Mouse (Mus musculus) hindbrain, embryonic 14.5 days (tissue): ENCODE measurements around the gene Phactr4. TPM values are rescaled to one million over a fixed set of nuclear protein-coding genes. Genes with fewer than 3 reads are reported as not detected.
"Not testable (repeated sequence)": the region's sequence is repeated elsewhere in the genome, so short reads cannot be mapped to it uniquely, and the experiment has no call there.

Experiments used
- ATAC-seq: fragments of 200-750 bp; cut with Nextera tagmentation; 2 replicates; pipeline ENCODE4 v1.8.0; 2017; ENCODE audit warnings: moderate number of reproducible peaks, mild to moderate bottlenecking, moderate TSS enrichment, moderate library complexity; ENCODE audit not compliant: low FRiP score
- DNase-seq: peaks from one replicate; pipeline ENCODE4 v3.0.0-alpha.2; 2015; ENCODE audit warnings: low spot score
- H3K27ac ChIP-seq: fragments of 300-500 bp; sonication (generic); 2 replicates; pipeline ENCODE4 v1.5.1; 2014; ENCODE audit warnings: mild to moderate bottlenecking, moderate library complexity
- H3K27me3 ChIP-seq: fragments of 300-500 bp; sonication (generic); 2 replicates; pipeline ENCODE4 v1.6.1; 2014; ENCODE audit warnings: mild to moderate bottlenecking, low read length, mixed read lengths; ENCODE audit not compliant: control insufficient read depth, insufficient read depth
- H3K36me3 ChIP-seq: fragments of 300-500 bp; sonication (generic); replicated peaks from 2 replicates; pipeline ENCODE4 v1.6.1; 2014; ENCODE audit not compliant: control insufficient read depth, insufficient read depth
- H3K4me1 ChIP-seq: fragments of 300-500 bp; sonication (generic); replicated peaks from 2 replicates; pipeline ENCODE4 v1.6.1; 2014; ENCODE audit warnings: antibody characterized with exemption, low read length, mixed read lengths; ENCODE audit not compliant: control insufficient read depth, insufficient read depth
- H3K4me2 ChIP-seq: fragments of 300-500 bp; sonication (generic); replicated peaks from 2 replicates; pipeline ENCODE4 v1.6.1; 2014; ENCODE audit warnings: mild to moderate bottlenecking, moderate library complexity
- H3K4me3 ChIP-seq: fragments of 300-500 bp; sonication (generic); replicated peaks from 2 replicates; pipeline ENCODE4 v1.5.1; 2014; ENCODE audit warnings: mild to moderate bottlenecking, low read length
- H3K9ac ChIP-seq: fragments of 300-500 bp; sonication (generic); 2 replicates; pipeline ENCODE4 v1.6.1; 2014
- H3K9me3 ChIP-seq: fragments of 300-500 bp; sonication (generic); 2 replicates; pipeline ENCODE4 v1.6.1; 2016; ENCODE audit warnings: low read length; ENCODE audit not compliant: control insufficient read depth
- whole genome bisulfite sequencing: fragments of 180-500 bp; shearing (Covaris S2); extraction: QIAGEN DNeasy Blood & Tissue Kit; methylation state at CpG from one replicate; pipeline ENCODE4 v1.1.7; 2014; 5-methylcytosine and 5-hydroxymethylcytosine counted together
- polyA plus RNA-seq: library from polyadenylated mRNA; unstranded; fragments of >200 nt; fragmentation: Nextera tagmentation; extraction: Ambion mirVana; gene quantifications from 2 replicates; pipeline ENCODE4 v1.2.1, GENCODE M21; 2014

The Phactr4 gene
- polyA plus RNA-seq, 1 experiment from 2014 or later = 9.2 TPM

- Histone ChIP-seq H3K4me1 (peaks cover 10% of the 10 kb centered on the region; the same call in 1 of the 2 replicates), H3K9ac (peak overlapping the region; percentile 68), H3K4me3 (peak overlapping the region; percentile 90), H3K27me3 (no peaks in the 10 kb centered on the region), H3K9me3 (no peaks in the 10 kb centered on the region), H3K27ac (peak overlapping the region; percentile 87), H3K36me3 (no peaks in the 10 kb centered on the region), H3K4me2 (peak overlapping the region; percentile 83)
- peak; percentile 26 for DNase-seq
- ATAC-seq = no peak
- WGBS = under 1% methylated on average over 10 of the region's 13 CpGs
These were observed 750 bp downstream of the Phactr4 start for GRCm38 (mm10) chr4:132421556-132421922.

DNA sequence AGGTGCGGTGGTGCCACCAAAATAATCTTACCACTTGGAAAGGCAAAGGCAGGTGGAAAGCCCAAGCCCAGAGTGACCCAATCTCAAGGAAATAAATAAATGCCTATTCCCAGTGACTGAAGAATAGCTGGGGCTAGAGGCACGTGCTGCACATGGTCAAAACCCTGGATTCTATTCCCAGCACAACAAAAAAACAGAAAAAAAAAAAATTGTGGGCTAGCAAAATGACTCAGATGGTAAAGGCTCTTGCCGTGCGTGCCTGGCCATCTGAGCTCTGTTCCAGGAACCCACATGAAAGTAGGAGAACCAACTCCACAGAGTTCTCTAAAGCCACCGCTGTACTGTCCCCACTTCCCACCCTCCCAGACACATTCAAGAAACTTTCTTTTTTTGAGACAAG lies 1.8 kb downstream of the Phactr4 start:
- Histone ChIP-seq H3K36me3 (no peaks in the 10 kb centered on the region), H3K9ac (no peak overlapping the region)
- 76% methylated on average over 5 of the region's 5 CpGs for WGBS

DNA sequence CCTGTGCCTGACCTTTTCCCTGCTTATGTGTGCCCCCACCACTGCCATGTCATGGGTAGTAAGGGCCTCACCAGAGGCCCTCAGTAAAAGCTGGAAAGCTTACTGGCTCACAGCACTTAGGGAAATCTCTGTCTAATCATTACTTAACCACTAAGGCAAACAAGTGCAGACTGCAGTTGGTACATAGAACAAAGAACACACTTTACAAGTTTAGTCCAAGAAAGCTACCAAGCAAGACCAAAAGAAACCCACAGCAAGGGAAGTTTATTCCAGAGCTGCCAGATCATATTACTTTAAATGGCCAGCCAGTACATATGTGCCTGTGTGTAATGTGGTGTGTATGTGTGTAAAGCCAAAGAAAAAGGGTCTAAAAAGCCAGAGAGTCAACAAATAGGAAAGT lies 6.3 kb downstream of the Phactr4 start:
- H3K4me2 ChIP-seq = no peak overlapping the region
- no peak overlapping the region for H3K4me3 ChIP-seq
- no peaks in the 10 kb centered on the region for H3K36me3 ChIP-seq
- no peak overlapping the region for H3K9ac ChIP-seq
- H3K4me1 ChIP-seq = peaks cover 8% of the 10 kb centered on the region; the same call in 1 of the 2 replicates
- no peak for DNase-seq
- no peak for ATAC-seq
- H3K9me3 ChIP-seq = no peaks in the 10 kb centered on the region
- no peaks in the 10 kb centered on the region for H3K27me3 ChIP-seq
- no peak overlapping the region for H3K27ac ChIP-seq

More for the DNA sequence above, 1.8 kb downstream of the Phactr4 start:
- Histone ChIP-seq H3K4me3 (no peak overlapping the region), H3K9me3 (no peaks in the 10 kb centered on the region), H3K27me3 (no peaks in the 10 kb centered on the region), H3K27ac (no peak overlapping the region), H3K4me2 (peak overlapping the region; percentile 83), H3K4me1 (peaks cover 10% of the 10 kb centered on the region; the same call in 1 of the 2 replicates)
- DNase-seq (no peak), ATAC-seq (no peak)

DNA sequence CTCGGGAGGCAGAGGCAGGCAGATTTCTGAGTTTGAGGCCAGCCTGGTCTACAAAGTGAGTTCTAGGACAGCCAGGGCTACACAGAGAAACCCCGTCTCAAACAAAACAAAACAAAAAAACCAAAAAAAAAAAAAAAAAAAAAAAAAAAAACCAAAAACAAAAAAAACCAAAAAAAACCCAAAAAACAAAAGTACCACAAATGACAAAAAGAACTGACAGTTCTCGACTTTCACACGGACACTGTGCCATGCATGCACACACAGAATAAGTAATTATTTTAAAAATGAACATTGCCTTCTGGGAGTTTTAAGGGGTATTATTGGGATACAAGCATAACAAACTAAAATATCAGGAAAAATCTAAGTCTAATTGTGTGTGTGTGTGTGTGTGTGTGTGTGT lies 9.0 kb downstream of the Phactr4 start:
- not testable (repeated sequence) for H3K4me1 ChIP-seq, H3K36me3 ChIP-seq, H3K4me3 ChIP-seq, H3K27ac ChIP-seq, H3K9me3 ChIP-seq, ATAC-seq, DNase-seq, H3K9ac ChIP-seq, H3K27me3 ChIP-seq, H3K4me2 ChIP-seq
- 93% methylated on average over 4 of the region's 4 CpGs for WGBS

DNA sequence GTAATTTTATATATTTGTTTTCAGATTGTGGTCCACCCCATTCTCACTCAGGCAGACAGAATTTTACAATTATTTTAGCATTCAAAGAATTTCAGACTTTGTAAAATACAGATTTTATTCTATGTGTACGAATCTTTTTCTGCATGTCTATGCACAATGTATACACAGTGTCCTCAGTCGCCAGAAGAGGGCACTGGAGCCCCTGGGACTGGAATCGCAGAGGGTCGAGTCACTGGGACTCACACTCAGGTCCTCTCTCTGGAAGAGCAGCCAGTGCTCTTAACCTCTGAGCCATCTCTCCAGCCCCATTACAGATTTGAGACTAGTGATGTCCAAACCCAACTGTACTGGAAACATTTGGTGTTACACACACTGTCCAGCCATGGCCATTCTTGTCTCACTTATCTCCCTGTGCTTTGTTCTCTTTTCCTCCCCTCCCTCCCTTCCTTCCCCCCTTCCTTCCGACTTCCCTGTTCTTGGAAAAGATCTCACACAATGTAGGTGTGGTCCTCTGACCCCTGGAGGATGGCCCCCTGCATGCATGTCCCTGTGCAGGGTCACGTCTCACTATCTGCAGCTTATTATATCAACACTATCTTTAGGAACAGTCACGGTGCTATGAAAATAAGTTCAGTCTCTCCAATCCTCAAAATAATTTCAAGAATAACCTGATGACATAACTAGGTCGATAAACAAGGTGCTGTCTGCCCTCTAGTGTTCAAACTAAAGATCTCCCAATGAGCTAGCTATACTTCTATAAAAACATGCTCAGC lies 10.8 kb downstream of the Phactr4 start:
- no peak for ATAC-seq
- no peaks in the 10 kb centered on the region for H3K9me3 ChIP-seq
- H3K27ac ChIP-seq = no peak overlapping the region
- no peaks in the 10 kb centered on the region for H3K4me1 ChIP-seq
- no peak overlapping the region for H3K4me3 ChIP-seq
- no peaks in the 10 kb centered on the region for H3K27me3 ChIP-seq
- no peak overlapping the region for H3K9ac ChIP-seq
- WGBS = 56% methylated on average over 8 of the region's 8 CpGs
- no peaks in the 10 kb centered on the region for H3K36me3 ChIP-seq
- no peak overlapping the region for H3K4me2 ChIP-seq
- peak; percentile 71 for DNase-seq

DNA sequence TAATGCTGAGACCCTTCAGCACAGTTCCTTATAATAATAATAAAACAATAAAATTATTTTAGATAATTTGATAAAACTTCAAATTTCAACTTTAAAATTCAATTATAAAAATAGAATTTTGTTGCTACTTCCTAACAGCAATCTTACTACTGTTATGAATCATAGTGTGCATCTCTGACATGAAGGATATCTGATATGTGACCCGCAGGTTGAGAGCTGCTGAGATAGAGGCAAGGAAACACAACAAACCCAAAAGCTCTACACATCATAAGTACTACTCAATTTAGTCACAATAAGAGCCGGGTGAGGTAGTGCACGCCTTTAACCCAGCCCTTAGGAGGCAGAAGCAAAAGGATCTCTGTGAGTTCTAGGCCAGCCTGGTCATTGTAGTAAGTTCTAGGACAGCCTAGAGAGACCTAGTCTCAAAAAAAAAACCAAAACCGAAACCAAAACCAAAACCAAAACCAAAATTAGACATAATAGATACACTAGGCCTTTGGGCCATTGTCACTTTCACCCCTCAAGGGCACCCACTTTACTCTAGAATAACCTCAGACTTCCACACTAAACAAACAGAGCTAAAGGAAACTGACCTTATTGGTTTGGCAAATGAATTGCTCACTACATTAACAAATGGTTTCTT lies 12.6 kb downstream of the Phactr4 start:
- no peak overlapping the region for H3K9ac ChIP-seq
- no peaks in the 10 kb centered on the region for H3K9me3 ChIP-seq
- H3K4me3 ChIP-seq = no peak overlapping the region
- WGBS = 88% methylated on average over 4 of the region's 4 CpGs
- no peaks in the 10 kb centered on the region for H3K27me3 ChIP-seq
- DNase-seq (no peak), ATAC-seq (no peak)
- no peaks in the 10 kb centered on the region for H3K36me3 ChIP-seq
- no peaks in the 10 kb centered on the region for H3K4me1 ChIP-seq
- H3K4me2 ChIP-seq = no peak overlapping the region
- no peak overlapping the region for H3K27ac ChIP-seq

- no peak overlapping the region for H3K4me2 ChIP-seq
- H3K27ac ChIP-seq = no peak overlapping the region
- H3K9ac ChIP-seq = no peak overlapping the region
- no peaks in the 10 kb centered on the region for H3K4me1 ChIP-seq
- no peaks in the 10 kb centered on the region for H3K36me3 ChIP-seq
- H3K27me3 ChIP-seq = no peaks in the 10 kb centered on the region
- H3K4me3 ChIP-seq = no peak overlapping the region
- DNase-seq (no peak), ATAC-seq (no peak)
- H3K9me3 ChIP-seq = no peaks in the 10 kb centered on the region
- WGBS = 80% methylated on average over 13 of the region's 13 CpGs
These were observed 15.7 kb downstream of the Phactr4 start for GRCm38 (mm10) chr4:132406393-132407189.

GRCm38 (mm10) chr4:132404588-132404987 lies 17.7 kb downstream of the Phactr4 start:
- DNase-seq = no peak
- H3K4me1 ChIP-seq = no peaks in the 10 kb centered on the region

DNA sequence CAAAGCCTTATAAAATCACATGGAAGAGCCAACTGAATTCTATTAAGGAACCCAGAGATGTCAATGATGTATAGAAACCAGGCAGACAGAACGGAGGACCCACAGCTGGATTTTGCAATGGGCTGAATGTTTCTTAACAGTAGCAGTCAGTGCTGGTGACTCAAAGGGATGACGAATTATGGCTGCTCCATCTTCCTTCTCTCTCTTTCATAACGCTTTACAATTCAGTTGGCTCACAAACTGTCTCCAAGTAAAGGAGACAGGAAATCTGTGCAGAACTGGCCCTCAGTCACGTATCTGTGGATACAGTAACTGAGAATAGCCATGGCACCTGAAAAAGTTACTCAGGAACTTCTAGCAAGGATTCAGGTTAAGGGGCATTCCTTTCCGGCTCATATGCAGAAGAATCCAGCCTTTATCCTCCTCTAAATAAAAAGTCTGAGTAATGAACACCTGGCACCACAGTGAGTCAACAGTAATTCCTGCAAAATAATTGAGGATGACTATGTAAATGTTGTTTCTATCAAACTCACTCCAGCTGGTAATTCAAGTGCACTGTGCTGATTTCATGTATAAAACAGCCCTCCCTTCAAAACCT lies 19.1 kb downstream of the Phactr4 start:
- 80% methylated on average over 5 of the region's 5 CpGs for WGBS
- no peak for ATAC-seq
- no peaks in the 10 kb centered on the region; the same call in 1 of the 2 replicates for H3K4me1 ChIP-seq

More at GRCm38 (mm10) chr4:132404588-132404987, 17.7 kb downstream of the Phactr4 start:
- H3K36me3 ChIP-seq = no peaks in the 10 kb centered on the region
- ATAC-seq = no peak
- no peak overlapping the region for H3K27ac ChIP-seq
- H3K9ac ChIP-seq = no peak overlapping the region
- 90% methylated on average over 5 of the region's 5 CpGs for WGBS
- no peak overlapping the region for H3K4me3 ChIP-seq
- H3K9me3 ChIP-seq = no peaks in the 10 kb centered on the region
- H3K4me2 ChIP-seq = no peak overlapping the region
- no peaks in the 10 kb centered on the region for H3K27me3 ChIP-seq

More for the DNA sequence above, 19.1 kb downstream of the Phactr4 start:
- Histone ChIP-seq H3K36me3 (no peaks in the 10 kb centered on the region), H3K4me3 (no peak overlapping the region), H3K9me3 (no peaks in the 10 kb centered on the region), H3K9ac (no peak overlapping the region), H3K27ac (no peak overlapping the region), H3K4me2 (no peak overlapping the region), H3K27me3 (no peaks in the 10 kb centered on the region)
- DNase-seq = no peak
